Mouse (Mus musculus) spleen, postnatal 36 days (tissue): ENCODE data around the gene Polr3k.

Experiments
- DNase-seq, 2 experiments: peaks; one replicate each; pipeline ENCODE4 v3.0.0; 2022; ENCODE audit warnings: low spot score in 2 of 2, mixed read lengths in 1 of 2

The Polr3k gene

DNA sequence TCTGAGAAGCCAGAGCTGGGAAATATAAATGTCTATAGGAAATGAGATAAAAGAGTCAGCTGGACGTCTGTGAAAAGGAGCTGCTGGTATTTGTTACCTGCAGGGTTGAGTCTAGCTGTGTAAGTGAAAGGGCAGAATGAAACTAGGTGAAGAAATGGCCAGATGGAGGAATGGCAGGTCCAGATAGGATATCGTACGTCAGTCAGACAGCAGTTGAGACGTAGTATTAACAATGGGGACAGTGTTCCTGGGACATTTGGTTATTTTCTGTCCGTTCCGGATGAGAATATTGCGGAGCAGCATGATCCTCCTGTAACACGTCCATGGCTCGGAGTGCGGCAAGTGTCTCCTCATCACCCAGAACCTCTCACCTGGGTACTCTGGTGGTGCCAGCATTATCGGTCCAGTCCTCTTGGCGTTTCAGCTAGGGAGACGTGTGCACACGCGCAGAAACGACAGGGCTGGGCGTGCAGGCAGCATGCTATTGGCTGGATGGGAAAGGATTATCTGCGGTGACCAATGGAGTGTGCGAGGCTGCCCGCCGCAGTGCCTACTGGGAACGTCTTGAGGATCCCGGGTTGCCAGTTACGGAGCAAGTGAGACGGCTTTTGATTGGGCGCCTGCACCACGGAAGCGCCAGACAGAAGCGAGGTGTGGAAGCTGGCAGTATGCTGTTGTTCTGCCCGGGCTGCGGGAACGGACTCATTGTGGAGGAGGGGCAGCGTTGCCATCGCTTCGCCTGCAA is at the start of gene Polr3k:
Gene Polr3k, plus strand, starts transcription at position 547 of the 745 bp plus-strand sequence.
- peak; percentile 94 to 95 for DNase-seq

GRCm38 (mm10) chr2:181829032-181829650 is 35.0 kb upstream of the Polr3k start:
- no peak for DNase-seq

GRCm38 (mm10) chr2:181832745-181833144 is 31.4 kb upstream of the Polr3k start:
- no peak for DNase-seq

DNA sequence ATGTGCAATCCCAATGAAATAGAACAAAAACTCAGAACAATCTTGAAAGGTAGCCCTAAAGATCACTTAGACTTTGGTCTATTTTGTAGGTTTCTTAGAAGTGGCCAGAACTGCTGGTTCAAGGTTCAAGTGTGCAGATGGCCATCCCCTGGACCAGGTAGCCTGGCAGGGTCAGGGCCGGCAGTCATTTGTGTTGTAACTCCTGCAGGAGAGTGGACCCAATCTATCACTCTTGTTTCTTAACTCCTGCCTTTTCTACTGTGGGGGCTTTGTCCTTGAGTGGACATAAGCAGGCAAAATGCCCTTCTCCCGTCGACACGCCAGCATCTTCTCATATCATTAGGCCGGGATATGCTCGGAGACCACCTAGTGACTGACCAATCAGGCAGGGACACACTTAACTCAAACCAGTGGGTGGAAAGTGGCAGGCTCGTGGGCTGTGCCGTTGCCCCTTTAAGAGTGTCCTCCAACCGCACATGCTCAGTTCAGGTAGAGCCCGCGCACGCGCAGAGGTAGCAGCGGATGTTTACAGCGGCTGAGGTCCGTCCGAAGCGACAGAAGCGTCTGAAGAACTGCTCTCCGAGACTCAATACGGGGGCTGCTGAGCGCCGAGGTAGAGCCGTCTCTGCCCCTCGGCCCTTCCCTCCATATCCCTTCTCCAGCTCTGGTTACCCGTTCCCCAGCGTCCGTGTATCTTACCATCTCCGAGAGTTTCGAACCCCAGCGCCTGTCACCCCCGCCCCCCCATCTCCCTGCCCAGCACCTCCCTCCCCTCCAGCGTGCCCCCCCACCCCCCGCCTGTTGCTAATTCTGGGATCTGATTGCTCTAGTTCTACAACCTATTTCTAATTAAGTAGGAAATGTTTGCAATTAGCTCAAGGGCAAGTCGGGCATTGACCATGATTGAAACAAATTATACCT is 26.5 kb upstream of the Polr3k start, which contains the start of gene Pcmtd2:
Gene Pcmtd2, plus strand, starts transcription at position 483 of the 921 bp plus-strand sequence.
- peak; percentile 92 to 94 for DNase-seq

DNA sequence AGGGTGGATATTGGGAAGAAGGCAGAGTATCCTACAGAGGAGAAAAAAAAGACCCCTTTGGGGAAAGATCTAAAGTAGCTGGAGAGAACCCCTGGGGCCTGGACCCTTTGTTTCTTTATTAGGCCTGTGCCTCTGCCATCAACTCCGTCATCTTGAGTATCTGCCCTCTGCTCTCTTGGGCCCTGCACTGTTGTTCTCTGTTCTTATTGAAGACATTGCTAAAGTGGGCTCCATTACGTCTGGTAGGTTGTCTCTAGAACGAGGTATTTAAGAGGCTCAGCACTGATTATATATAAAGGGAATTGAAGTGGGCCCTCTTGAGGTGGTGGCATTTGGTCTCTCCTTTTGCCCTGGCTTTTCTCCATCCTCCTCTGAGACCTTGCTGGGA is 25.9 kb upstream of the Polr3k start:
- peak in 1 of 2 experiments; percentile 5 for DNase-seq

- no peak for DNase-seq
Measured at GRCm38 (mm10) chr2:181845709-181846394, 18.3 kb upstream of the Polr3k start.

DNA sequence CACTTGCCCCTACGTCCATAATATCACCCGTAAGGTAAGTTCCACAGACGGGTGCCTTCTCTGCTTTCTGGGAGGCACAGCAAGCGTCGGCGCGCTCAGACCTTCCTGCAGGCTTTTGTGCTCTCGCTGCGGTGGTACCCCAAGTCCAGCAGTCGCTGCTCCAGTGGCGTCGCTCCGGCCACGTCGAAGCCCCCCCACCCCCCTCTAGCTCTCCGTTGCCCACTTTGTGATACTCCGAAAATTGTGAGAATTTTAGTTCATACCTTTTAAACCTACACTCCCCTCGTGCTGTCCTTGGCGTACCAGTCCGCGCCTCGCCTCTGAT is 361 bp downstream of the Polr3k start:
- no peak for DNase-seq

DNA sequence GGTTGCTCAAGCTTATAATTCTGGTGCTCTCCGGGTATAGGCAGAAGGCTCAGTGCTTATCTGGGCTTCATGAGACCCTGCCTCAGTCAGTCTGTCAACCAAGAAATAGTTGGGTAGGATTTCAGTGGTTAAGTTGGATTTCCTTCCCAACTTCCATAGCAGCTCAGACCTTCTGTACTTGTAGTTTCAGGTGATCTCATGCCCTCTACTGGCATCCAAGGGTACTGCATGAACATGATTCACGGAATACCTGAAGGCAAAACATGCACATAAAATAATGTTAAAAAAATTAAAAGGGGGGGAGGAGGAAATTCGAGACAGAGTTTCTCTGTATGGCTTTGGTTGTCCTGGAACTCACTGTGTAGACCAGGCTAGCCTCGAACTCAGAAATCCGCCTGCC is 2.8 kb downstream of the Polr3k start:
- peak; percentile 34 to 53 for DNase-seq

GRCm38 (mm10) chr2:181871039-181871438 is 6.9 kb downstream of the Polr3k start:
- no peak for DNase-seq

DNA sequence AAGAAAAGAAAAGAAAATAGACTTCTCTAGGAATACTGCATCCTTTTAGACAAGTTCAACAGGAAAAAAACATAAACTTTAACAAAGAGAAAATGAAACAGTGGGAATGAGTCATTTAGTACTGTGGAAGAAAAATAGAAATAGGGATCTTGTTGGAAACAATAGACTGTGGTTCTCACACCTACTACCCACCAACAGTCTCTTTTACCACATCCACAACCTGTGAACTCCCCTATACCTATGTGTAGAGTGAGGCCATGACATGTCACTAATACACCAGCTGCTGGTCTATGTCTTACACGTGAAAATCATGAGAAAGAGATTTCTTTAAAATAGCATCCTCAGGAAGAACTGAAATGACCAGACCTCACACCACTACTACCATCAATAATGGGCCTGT is 14.8 kb downstream of the Polr3k start:
- DNase-seq, result no peak

- DNase-seq, result no peak
Measured at GRCm38 (mm10) chr2:181883022-181883749, 19.0 kb downstream of the Polr3k start.

DNA sequence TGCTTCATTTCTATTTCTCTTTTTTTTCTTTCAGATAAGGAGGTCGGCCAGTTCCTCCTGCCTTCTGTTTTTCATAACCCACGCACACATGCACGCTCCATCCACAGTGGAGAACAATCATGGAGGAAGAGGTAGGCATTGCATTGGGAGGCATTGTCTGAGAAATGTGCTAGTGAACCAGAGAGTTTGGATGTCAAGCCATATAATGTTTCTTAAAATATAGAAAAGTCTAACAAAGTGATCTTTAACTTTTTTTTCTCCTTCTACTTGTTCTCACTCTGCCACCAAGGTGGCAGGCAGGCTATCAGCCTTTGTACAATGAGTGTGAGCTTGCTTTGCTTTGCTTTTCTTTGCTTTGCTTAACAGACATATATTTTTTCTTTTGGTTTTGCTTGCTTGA is 53.7 kb downstream of the Polr3k start:
- no peak for DNase-seq

- peak; percentile 24 to 53 for DNase-seq
Measured at GRCm38 (mm10) chr2:181918501-181918900, 54.4 kb downstream of the Polr3k start.
